Mouse (Mus musculus) frontal cortex, postnatal 14 days (tissue): ENCODE measurements around the gene Pdxdc1.
A peak's percentile ranks its signal among the peaks of the same experiment; 100 is the strongest.
"Not testable (repeated sequence)": the region's sequence is repeated elsewhere in the genome, so short reads cannot be mapped to it uniquely, and the experiment has no call there.

Experiments
- DNase-seq, 2 experiments: peaks; one replicate each; pipeline ENCODE4 v3.0.0; 2022; ENCODE audit warnings: low spot score in 2 of 2

Pdxdc1 gene

DNA sequence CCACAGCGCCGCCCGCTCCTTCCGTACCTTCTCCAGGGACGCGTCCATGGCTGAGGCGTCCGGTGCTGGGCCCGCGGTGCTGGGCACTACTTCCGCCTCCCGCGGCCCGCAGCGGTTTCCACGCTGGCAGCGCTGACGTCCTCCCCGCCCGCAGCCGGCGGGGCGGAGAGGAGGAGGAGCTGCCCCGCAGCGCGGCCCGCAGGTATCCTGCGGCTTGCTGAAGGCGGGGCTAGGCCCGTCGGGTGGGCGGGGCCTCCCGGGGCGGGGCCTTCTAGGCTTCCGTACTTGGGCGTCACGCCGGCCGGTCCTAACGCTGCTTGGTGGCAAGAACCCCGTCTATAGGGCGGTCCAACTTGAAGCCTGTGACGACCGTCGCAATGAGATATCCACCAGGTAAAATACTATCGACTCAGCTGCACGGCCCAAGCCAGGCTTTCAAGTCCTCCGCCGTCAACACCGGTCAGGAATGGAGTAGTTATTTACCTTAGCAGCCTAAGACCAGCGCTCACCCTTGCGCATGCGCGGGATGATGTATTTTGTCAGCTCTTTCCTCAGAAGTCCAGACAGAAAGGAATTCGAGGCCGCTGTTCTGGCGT lies at the start of gene Pdxdc1, which contains the start of gene Mpv17l:
TSS of gene Pdxdc1 (minus strand) at position 244 of the 596 bp plus-strand sequence.
TSS of gene Mpv17l (plus strand) at position 274 of the 596 bp plus-strand sequence.
- peak; percentile 95 to 98 for DNase-seq

DNA sequence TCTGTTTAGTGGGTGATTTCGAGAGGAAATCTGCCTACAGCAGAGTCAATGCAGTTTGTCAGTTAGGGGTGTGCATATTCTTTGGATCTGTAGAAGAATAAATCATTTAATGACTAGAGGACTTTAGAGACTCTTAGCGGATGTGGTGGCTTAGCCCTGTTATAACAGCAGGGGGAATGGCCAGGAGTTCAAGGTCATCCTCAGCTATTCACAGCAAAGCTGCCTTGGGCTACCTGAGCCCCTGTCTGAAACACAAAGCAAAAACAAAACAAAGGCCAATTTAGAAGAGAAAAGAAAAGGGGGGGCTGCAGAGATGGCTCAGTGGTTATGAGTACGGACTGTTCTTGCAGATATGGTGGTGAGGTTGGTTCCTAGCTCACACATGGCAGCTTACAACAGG lies 48.3 kb upstream of the Pdxdc1 start:
- no peak for DNase-seq

GRCm38 (mm10) chr16:13946306-13946705 lies 43.4 kb upstream of the Pdxdc1 start:
- DNase-seq: no peak

DNA sequence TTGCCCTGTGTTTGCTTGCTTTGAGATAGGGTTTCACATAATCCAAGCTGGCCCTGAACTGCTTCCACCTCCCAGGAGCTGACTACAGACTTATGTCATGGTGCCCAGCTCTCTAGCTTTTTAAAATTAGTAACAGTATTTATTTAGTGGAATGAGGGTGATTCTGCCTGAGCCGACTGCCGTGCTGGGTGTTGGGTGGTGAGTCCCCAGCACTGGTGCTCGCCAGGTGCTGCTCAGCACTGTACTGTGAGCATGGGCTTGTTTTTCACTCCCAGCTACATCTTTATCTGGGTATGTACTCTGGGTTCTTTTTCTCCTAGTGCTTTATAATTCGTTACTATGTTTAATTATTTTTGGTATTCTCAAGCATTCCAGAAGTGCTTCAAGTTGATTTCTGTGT lies 42.2 kb upstream of the Pdxdc1 start:
- DNase-seq: no peak

GRCm38 (mm10) chr16:13944752-13945151 lies 41.8 kb upstream of the Pdxdc1 start:
- DNase-seq: no peak

DNA sequence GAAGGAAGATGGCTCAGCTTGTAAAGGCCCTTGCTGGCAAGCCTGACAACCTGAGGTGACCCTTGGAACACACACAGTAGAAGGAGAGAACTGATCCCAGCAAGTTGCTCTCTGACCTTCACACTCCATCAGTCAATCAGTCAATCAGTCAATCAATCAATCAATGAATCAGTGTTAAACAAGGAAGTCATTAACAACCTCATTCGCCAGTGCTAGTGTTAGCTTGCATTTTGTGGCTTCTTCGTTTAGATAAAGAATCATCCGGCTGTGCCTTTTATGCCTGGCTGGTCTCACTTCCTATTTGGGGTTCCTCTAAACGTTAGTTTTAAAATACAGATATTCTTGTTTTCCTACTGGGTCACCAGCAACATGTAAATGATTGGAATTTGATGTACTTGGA lies 41.2 kb upstream of the Pdxdc1 start:
- DNase-seq: no peak

- DNase-seq: no peak
Measured at GRCm38 (mm10) chr16:13940847-13941395, 38.0 kb upstream of the Pdxdc1 start.

DNA sequence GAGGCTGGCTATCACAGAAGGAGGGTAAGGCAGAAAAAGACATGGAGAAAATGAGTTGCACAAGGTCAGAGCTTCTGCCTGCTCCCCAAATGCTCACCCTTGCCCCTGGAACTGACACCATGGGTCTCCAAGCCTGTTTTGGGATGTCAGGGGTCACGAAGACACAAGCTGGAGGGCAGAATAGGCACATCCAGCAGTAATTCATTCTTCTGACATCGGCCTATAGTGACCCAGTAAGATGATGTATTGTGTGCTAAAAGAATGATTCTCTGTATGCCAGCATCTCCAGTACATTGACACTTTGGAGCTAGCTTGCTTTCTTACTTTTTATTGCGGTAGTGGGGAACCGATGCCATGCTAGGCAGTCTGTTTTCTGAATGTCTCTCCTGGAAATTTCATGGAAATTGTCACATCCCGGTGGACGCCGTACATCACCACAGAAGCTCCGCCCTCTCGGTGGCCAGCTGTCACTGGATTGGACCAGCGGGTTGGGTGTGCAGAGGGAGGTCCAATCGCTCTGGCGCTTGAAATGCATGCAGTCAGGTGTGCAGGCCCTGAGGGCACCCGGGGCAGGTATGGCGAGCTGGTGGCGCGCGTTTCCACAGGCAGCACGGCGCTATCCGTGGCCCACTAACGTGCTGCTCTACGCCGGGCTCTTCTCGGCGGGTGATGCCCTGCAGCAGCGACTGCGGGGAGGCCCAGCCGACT lies 37.4 kb upstream of the Pdxdc1 start:
- peak; percentile 73 to 76 for DNase-seq

DNA sequence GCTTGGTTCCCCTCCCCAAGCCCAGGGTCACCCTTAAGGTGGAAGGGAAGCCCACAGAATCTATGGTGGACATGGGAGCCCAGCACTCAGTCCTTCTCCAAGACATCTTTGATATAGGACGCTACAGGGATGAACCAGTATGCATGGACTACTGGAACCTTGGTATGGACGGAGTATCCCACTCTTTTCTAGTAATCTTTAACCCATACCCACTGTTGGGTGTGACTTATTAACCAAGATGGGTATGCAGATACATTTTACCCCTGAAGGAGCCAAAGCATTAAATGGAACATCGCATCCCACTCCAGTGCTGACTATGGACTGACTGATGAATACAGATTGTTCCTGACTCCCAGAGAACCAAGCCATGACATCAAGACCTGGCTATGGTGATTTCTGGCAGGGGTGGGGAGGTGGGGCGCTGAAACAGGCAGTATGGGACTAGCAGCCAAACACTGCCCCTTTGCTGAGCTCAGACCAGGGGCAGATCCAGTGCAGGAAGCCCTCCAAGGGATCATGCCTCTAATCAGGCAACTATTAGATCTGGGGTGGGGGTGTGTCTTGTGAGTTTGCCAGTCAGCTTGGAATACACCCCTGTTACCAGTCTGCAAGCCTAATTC lies 24.6 kb upstream of the Pdxdc1 start:
- DNase-seq: no peak

DNA sequence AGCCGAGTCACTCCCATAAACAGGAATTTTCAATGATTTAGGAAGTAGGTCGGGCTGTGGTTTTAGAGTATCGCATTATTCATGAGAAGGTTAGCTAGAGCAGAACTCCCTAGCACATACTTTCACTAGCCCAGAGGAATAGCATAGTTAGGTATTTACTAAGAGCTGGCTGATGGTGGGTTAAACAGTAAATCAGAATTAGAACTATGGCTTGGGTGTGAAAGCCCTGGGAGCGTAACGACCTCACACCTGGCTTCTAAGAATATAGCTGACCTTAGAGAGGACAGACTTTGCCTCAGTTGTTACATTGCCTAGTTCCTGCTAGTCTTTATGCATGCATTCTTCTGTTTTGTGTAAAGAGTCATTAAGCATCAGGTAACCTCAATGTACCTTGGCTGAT lies 20.0 kb upstream of the Pdxdc1 start:
- not testable (repeated sequence) for DNase-seq

- not testable (repeated sequence) for DNase-seq
Measured at GRCm38 (mm10) chr16:13922499-13922898, 19.6 kb upstream of the Pdxdc1 start.

GRCm38 (mm10) chr16:13921781-13922180 lies 18.9 kb upstream of the Pdxdc1 start:
- DNase-seq: no peak

DNA sequence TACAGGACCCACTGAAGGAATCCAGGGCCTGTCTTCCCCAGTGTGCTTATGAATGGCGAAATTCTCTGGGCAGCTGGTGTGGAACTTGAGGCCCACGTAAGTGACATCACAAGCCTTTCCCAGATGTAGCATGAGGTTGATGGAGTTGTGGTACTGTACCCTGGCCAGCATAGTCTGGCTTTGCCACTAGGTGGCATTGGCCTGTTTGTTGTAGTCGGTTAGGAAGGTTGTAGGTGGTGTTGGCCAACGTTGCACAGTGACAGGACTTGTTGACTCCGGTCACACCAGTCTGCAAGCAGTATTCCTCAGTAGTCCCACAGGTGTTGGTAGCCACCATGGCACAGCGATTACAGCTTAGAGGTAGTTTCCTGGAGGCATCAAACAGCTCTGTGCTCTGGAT lies 18.1 kb upstream of the Pdxdc1 start:
- DNase-seq: no peak

- no peak for DNase-seq
Measured at GRCm38 (mm10) chr16:13920093-13920492, 17.2 kb upstream of the Pdxdc1 start.

- DNase-seq: no peak
Measured at GRCm38 (mm10) chr16:13907297-13907696, 4.4 kb upstream of the Pdxdc1 start.

DNA sequence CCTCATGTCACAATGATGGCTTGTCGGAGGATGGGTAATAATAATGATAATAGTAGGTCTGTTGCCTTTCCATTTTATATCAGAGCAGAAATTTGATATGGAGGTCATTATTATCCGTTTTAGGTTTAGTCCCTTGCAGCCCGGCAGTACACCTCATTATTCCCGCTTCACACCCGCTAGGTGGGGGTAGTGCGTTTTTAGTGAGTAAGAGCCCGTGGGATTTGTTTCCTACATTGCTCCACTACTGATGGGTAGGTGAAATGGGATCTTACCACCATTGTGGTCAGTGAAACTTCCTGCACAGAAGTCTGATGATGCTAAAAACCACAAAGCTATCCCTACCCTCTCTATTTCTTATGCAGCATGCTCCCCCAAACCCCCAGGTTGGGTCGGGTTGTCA lies 557 bp upstream of the Pdxdc1 start:
- DNase-seq: no peak

DNA sequence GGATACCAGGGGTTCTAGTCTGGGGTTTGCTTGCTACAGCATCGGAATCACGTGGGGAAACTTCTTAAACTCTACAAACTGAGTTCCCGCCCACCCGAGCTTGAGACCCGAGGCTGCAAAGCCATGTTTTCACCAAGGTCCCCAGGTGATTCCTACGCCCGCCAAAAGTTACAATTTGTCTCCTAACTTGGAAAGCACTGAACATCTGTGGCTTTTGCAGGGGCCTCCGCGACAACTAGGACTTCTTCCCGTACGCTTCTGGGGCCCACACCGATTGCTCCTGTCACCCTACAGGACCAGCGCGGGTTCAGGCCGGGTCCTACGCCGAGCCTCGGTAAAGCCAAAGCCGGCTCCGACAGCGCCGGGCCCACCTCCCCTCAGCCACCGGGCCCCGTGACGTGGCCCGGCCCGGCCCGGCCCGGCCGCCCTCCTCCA lies 517 bp downstream of the Pdxdc1 start:
- DNase-seq: no peak

DNA sequence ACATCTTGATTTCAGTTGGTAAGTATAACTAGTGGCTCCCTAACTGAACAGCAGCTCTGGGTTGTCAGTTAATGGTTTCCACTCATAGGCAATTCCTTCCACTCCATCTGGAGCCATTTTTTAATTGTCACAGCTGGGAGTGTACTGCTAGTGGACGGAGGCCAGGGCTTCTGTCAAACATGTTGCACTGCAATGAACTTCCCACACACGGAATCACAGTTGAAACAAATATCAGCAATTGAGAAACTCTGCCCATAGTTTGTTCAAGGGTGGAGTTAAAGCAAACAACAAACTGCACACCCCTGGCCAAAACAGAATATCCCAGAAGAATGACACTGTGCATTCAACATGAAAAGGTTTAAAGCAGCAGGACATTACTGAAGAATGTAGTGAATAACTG lies 4.0 kb downstream of the Pdxdc1 start:
- no peak for DNase-seq

- no peak for DNase-seq
Measured at GRCm38 (mm10) chr16:13896357-13896756, 6.6 kb downstream of the Pdxdc1 start.

DNA sequence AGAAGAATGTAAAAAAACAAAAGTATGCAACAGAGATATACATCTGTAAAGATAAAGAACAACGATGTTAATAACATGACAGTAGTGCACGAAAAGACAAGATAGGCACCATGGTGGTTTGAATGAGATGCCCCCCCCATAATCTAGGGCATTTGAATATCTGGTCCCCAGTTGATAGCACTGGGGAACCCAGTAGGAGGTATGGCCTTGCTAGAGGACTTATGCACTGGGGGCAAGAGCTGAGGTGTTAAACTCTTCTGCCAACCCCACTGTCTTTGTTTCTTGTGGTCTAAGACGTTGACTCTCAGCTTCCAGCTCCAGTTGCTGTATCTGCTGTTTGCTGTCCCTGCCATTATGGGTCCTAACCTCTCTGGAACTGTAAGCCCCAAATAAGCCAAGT lies 7.2 kb downstream of the Pdxdc1 start:
- no peak for DNase-seq

DNA sequence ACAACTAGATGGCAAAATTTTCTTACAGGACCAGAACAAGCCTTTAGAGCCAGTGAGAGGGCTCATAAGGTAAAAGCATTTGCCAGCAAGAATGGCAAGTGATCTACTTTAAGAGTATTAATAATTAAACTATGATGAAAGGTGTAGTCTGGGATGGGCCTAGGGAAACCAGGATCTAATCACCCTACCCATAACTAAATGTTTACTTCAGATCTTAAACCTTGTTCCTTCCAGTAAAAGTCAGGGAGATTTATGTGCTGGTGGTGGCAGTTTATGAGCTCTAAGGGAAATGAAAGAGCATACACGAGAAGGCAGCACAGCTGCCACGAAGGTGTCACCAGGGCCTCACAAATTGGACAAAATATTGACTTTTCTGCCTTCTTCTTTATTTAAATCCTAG lies 8.8 kb downstream of the Pdxdc1 start:
- no peak for DNase-seq

DNA sequence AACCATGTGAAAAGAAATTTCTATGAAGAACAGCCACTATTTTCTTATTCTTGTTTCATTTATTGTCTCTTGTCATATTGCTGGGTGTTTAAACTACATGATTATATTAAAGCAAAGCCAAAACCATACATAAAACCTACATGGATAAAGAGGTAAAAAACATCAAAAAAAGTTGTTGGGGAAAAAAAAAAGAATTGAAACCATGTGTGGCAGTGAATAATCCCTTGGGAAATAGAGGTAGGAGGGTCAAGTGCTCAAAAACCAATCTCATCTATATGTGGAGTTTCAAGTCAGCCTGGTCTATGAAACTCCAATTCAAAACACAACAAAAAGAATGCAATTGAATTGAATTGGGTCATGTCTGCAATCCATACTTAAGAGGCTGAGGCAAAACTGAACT lies 10.1 kb downstream of the Pdxdc1 start:
- DNase-seq: no peak

GRCm38 (mm10) chr16:13890449-13890848 lies 12.5 kb downstream of the Pdxdc1 start:
- DNase-seq: no peak
